Mouse (Mus musculus) Patski (cell line): Measurements from ENCODE around the gene Primpol. TPM values are rescaled to one million over a fixed set of nuclear protein-coding genes. Genes with fewer than 3 reads are reported as not detected.

Experiments
- ATAC-seq: fragments of 100-300 bp; one replicate; pipeline ENCODE4 v1.8.0; 2021
- CTCF ChIA-PET: fragments of 350-600 bp; sonication (Branson Sonifier 250); formaldehyde crosslinking; loops from one replicate; lab custom pipeline; 2022; ENCODE audit warnings: inconsistent platforms; lab: Charles Lee
- POLR2A ChIA-PET: fragments of 350-600 bp; sonication (Branson Sonifier 250); formaldehyde crosslinking; loops from one replicate; lab custom pipeline; 2022; ENCODE audit warnings: antibody characterized with exemption, inconsistent platforms; lab: Charles Lee
- DNase-seq: peaks from one replicate; pipeline ENCODE4 v3.0.0-alpha.2; 2011; ENCODE audit warnings: low read depth, low spot score
- H3K27me3 ChIP-seq: fragments of 371-371 bp; one replicate; pipeline ENCODE4 v1.5.1; 2021
- CTCF ChIP-seq: fragments of 100-300 bp; IDR thresholded peaks from one replicate; pipeline ENCODE4 v1.5.1; 2021
- in situ Hi-C: fragments of 300-500 bp; cut with MboI; formaldehyde crosslinking; loops from 3 replicates; pipeline ENCODE4 v1.11.1; 2018; ENCODE audit warnings: low pct_unique_long_range_greater_than_20kb, mixed read lengths
- polyA plus RNA-seq: library from polyadenylated mRNA; unstranded; gene quantifications from one replicate; pipeline ENCODE4 v1.2.3, GENCODE M21; 2021

Gene Primpol
- polyA plus RNA-seq, 1 experiment from 2014 or later: 14.0 TPM

GRCm38 (mm10) chr8:46627881-46628280, 10.9 kb upstream of the Primpol start:
- no peak for TF ChIP-seq CTCF
- ATAC-seq (no peak), DNase-seq (no peak)
- no peaks in the 10 kb centered on the region for H3K27me3 ChIP-seq
- ChIA-PET CTCF (no interaction called here), POLR2A (no interaction called here)
- in situ Hi-C loops: no loop called here

GRCm38 (mm10) chr8:46626642-46627041, 9.6 kb upstream of the Primpol start:
- DNase-seq (no peak), ATAC-seq (no peak)
- ChIA-PET POLR2A (no interaction called here), CTCF (interaction anchor here (1.1 kb wide), 1 partner anchor 12 kb away, joined by 3 read pairs; no protein-coding TSS in a partner anchor)
- TF ChIP-seq CTCF: no peak
- in situ Hi-C loops: no loop called here
- H3K27me3 ChIP-seq: no peaks in the 10 kb centered on the region

GRCm38 (mm10) chr8:46625166-46625565, 8.2 kb upstream of the Primpol start:
- ChIA-PET CTCF (no interaction called here), POLR2A (no interaction called here)
- DNase-seq (no peak), ATAC-seq (no peak)
- in situ Hi-C loops: no loop called here
- no peak for TF ChIP-seq CTCF
- no peaks in the 10 kb centered on the region for H3K27me3 ChIP-seq

- in situ Hi-C loops: no loop called here
- ATAC-seq (no peak), DNase-seq (no peak)
- POLR2A ChIA-PET: interaction anchor here (0.7 kb wide), 1 partner anchor 358 kb away, joined by 4 read pairs; no protein-coding TSS in a partner anchor
- TF ChIP-seq CTCF: no peak
- H3K27me3 ChIP-seq: no peaks in the 10 kb centered on the region
- CTCF ChIA-PET: no interaction called here
Measured at GRCm38 (mm10) chr8:46622446-46623270, 5.6 kb upstream of the Primpol start.

- H3K27me3 ChIP-seq: no peaks in the 10 kb centered on the region
- DNase-seq (no peak), ATAC-seq (no peak)
- ChIA-PET CTCF (interaction anchor here (1.3 kb wide), 1 partner anchor 12 kb away, joined by 3 read pairs; no protein-coding TSS in a partner anchor), POLR2A (interaction anchor here (0.6 kb wide), 2 partner anchors 45 to 337 kb away, joined by 3 read pairs; no protein-coding TSS in a partner anchor)
- in situ Hi-C loops: no loop called here
- TF ChIP-seq CTCF: no peak
Measured at GRCm38 (mm10) chr8:46618639-46619320, 1.8 kb upstream of the Primpol start.

GRCm38 (mm10) chr8:46617690-46618620, 943 bp upstream of the Primpol start:
- ChIA-PET POLR2A (interaction anchor here (0.6 kb wide), 3 partner anchors 13 to 534 kb away, joined by 3 to 4 read pairs (median 3); no protein-coding TSS in a partner anchor), CTCF (interaction anchor here (1.3 kb wide), 2 partner anchors 11 to 21 kb away, joined by 3 to 4 read pairs; no protein-coding TSS in a partner anchor)
- no peak for TF ChIP-seq CTCF
- H3K27me3 ChIP-seq: no peaks in the 10 kb centered on the region
- ATAC-seq (peak; percentile 15), DNase-seq (no peak)
- in situ Hi-C loops: no loop called here

GRCm38 (mm10) chr8:46615936-46616335, 1.1 kb downstream of the Primpol start:
- no peak for TF ChIP-seq CTCF
- H3K27me3 ChIP-seq: no peaks in the 10 kb centered on the region
- DNase-seq: no peak

GRCm38 (mm10) chr8:46613377-46613776, 3.6 kb downstream of the Primpol start:
- in situ Hi-C loops: no loop called here
- DNase-seq (peak; percentile 58), ATAC-seq (peak; percentile 18)
- POLR2A ChIA-PET: interaction anchor here (0.5 kb wide), 1 partner anchor 43 kb away, joined by 3 read pairs; no protein-coding TSS in a partner anchor
- CTCF ChIA-PET: interaction anchor here (0.7 to 1.7 kb wide), 4 partner anchors 14 to 49 kb away, joined by 3 to 4 read pairs (median 3); no protein-coding TSS in a partner anchor
- H3K27me3 ChIP-seq: no peaks in the 10 kb centered on the region
- no peak for TF ChIP-seq CTCF

More at GRCm38 (mm10) chr8:46615936-46616335, 1.1 kb downstream of the Primpol start:
- POLR2A ChIA-PET: no interaction called here
- CTCF ChIA-PET: no interaction called here
- in situ Hi-C loops: no loop called here
- no peak for ATAC-seq

- no peak for DNase-seq
- ATAC-seq: no peak
- POLR2A ChIA-PET: interaction anchor here (0.5 kb wide), 1 partner anchor 43 kb away, joined by 3 read pairs; no protein-coding TSS in a partner anchor
- CTCF ChIA-PET: interaction anchor here (0.7 to 1.7 kb wide), 3 partner anchors 14 to 49 kb away, joined by 3 to 4 read pairs (median 3); no protein-coding TSS in a partner anchor
- H3K27me3 ChIP-seq: no peaks in the 10 kb centered on the region
- TF ChIP-seq CTCF: no peak
- in situ Hi-C loops: no loop called here
Measured at GRCm38 (mm10) chr8:46612913-46613312, 4.1 kb downstream of the Primpol start.
